Mouse (Mus musculus): ENCODE measurements around the gene Lrba. TPM values are rescaled to one million over a fixed set of nuclear protein-coding genes. Genes with fewer than 3 reads are reported as not detected.

Gene Lrba
- polyA plus RNA-seq, 1 experiment from 2014 or later = 2.5 TPM

- ATAC-seq (no peak), DNase-seq (ENCODE audit: low spot score) (no peak)
- H3K9me3 ChIP-seq (ENCODE audit: low read length) = no peaks in the 10 kb centered on the region
- no peaks in the 10 kb centered on the region for H3K27me3 ChIP-seq (replicated peaks; ENCODE audit: insufficient read depth, low read length)
- no peak overlapping the region for H3K4me2 ChIP-seq (replicated peaks; ENCODE audit: low read depth, low read length)
- WGBS = 68% methylated on average over 3 of the region's 3 CpGs
- no peak for TF ChIP-seq EP300 (IDR thresholded peaks at IDR 0.05)
- TF ChIP-seq CTCF (IDR thresholded peaks at IDR 0.05) = no peak
- no peak overlapping the region for H3K4me3 ChIP-seq (ENCODE audit: low read depth, low read length)
- H3K9ac ChIP-seq (replicated peaks; ENCODE audit: low read depth) = no peak overlapping the region
- no peaks in the 10 kb centered on the region for H3K36me3 ChIP-seq (ENCODE audit: insufficient read depth, low read length)
- no peak overlapping the region for H3K27ac ChIP-seq (ENCODE audit: low read length)
- no peaks in the 10 kb centered on the region for H3K4me1 ChIP-seq (ENCODE audit: insufficient read depth, low read depth, low read length)
Observed at GRCm38 (mm10) chr3:86572519-86573244, 348.2 kb downstream of the Lrba start.

DNA sequence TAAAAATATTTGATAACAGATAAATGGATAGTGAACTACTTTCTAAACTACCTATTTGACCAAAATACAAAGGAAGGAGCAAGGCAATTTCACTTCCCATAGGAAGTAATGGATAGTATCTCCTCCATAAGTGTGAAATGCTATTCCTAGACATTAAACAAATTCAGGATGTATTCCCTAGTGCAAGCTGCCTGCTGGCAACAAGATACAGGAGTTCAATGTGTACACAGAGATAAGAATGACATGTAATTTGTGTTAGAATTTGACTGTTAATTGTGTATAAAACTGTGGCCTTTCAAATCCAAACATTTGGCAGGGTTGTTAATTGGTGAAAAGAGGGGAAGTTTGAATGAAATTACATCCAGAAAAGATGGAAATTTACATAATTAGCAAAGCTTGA, 350.8 kb downstream of the Lrba start:
- DNase-seq (ENCODE audit: low spot score) (no peak), ATAC-seq (no peak)
- H3K4me3 ChIP-seq (ENCODE audit: low read depth, low read length) = no peak overlapping the region
- no peaks in the 10 kb centered on the region for H3K4me1 ChIP-seq (ENCODE audit: insufficient read depth, low read depth, low read length)
- H3K27ac ChIP-seq (ENCODE audit: low read length) = no peak overlapping the region
- H3K4me2 ChIP-seq (replicated peaks; ENCODE audit: low read depth, low read length) = no peak overlapping the region
- TF ChIP-seq CTCF (IDR thresholded peaks at IDR 0.05) = no peak
- no peak for TF ChIP-seq EP300 (IDR thresholded peaks at IDR 0.05)
- H3K27me3 ChIP-seq (replicated peaks; ENCODE audit: insufficient read depth, low read length) = no peaks in the 10 kb centered on the region
- no peaks in the 10 kb centered on the region for H3K9me3 ChIP-seq (ENCODE audit: low read length)
- no peaks in the 10 kb centered on the region for H3K36me3 ChIP-seq (ENCODE audit: insufficient read depth, low read length)
- H3K9ac ChIP-seq (replicated peaks; ENCODE audit: low read depth) = no peak overlapping the region

GRCm38 (mm10) chr3:86602284-86602683, 377.8 kb downstream of the Lrba start:
- no peaks in the 10 kb centered on the region for H3K4me1 ChIP-seq (ENCODE audit: insufficient read depth, low read depth, low read length)
- 79% methylated on average over 3 of the region's 3 CpGs for WGBS
- no peak overlapping the region for H3K4me2 ChIP-seq (replicated peaks; ENCODE audit: low read depth, low read length)
- H3K9me3 ChIP-seq (ENCODE audit: low read length) = no peaks in the 10 kb centered on the region
- DNase-seq (ENCODE audit: low spot score) (no peak), ATAC-seq (no peak)
- H3K27me3 ChIP-seq (replicated peaks; ENCODE audit: insufficient read depth, low read length) = no peaks in the 10 kb centered on the region
- no peak overlapping the region for H3K9ac ChIP-seq (replicated peaks; ENCODE audit: low read depth)
- no peak overlapping the region for H3K4me3 ChIP-seq (ENCODE audit: low read depth, low read length)
- H3K27ac ChIP-seq (ENCODE audit: low read length) = no peak overlapping the region
- TF ChIP-seq EP300 (IDR thresholded peaks at IDR 0.05) = no peak
- TF ChIP-seq CTCF (IDR thresholded peaks at IDR 0.05) = no peak
- H3K36me3 ChIP-seq (ENCODE audit: insufficient read depth, low read length) = no peaks in the 10 kb centered on the region

DNA sequence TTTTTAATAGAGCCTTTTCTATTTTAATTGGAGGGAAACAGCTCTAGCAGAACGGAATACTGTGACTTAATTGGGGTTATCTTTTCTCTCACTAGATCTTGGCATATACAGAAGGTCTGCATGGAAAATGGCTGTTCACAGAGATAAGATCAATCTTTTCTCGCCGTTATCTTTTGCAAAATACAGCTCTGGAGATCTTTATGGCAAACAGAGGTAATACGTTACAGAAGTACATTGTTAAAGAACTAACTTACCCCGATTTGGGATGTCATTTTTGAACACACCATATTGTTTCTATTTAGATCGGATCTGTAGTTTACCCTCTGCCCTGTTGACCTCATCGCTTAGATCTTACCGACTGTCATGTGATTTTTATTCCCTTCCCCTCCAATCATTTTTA, 381.3 kb downstream of the Lrba start:
- ATAC-seq = no peak
- no peaks in the 10 kb centered on the region for H3K36me3 ChIP-seq (ENCODE audit: insufficient read depth, low read length)
- TF ChIP-seq CTCF (IDR thresholded peaks at IDR 0.05) (no peak), EP300 (IDR thresholded peaks at IDR 0.05) (no peak)
- H3K9ac ChIP-seq (replicated peaks; ENCODE audit: low read depth) = no peak overlapping the region
- WGBS = 80% methylated on average over 8 of the region's 8 CpGs
- H3K4me3 ChIP-seq (ENCODE audit: low read depth, low read length) = no peak overlapping the region
- no peaks in the 10 kb centered on the region for H3K9me3 ChIP-seq (ENCODE audit: low read length)
- H3K4me2 ChIP-seq (replicated peaks; ENCODE audit: low read depth, low read length) = no peak overlapping the region
- H3K4me1 ChIP-seq (ENCODE audit: insufficient read depth, low read depth, low read length) = no peaks in the 10 kb centered on the region
- H3K27ac ChIP-seq (ENCODE audit: low read length) = no peak overlapping the region
- no peaks in the 10 kb centered on the region for H3K27me3 ChIP-seq (replicated peaks; ENCODE audit: insufficient read depth, low read length)
- DNase-seq (ENCODE audit: low spot score) = no peak

DNA sequence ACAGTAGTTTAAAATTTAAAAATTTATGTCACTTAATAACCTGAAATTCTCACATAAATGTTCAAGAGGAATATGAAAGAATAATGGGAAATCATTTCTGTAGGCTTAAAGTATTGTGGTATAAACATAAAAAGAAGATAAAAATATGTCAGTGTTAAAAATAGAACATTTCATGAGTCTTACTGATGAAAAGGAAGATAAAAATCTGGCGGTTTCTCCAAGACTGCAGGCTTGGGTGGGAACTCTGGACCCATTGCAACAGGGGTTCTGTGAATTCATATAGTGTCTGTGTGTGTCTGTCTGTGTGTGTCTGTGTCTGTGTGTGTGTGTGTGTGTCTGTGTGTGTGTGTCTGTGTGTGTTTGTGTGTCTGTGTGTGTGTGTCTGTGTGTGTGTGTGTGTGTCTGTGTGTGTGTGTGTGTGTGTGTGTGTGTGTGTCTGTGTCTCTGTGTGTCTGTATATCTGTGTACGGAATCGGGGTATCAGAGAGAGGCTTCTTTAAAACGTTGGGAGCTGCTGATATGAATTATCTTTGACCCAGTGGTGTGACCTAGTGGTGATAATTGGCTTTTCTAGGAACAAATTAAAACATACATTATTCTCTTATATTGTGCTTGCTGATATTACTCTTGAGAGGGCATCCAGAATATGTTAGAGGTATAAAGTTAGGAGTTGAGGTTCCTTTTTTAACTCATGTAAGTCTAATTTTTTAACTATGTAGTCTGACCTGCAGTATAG, 402.7 kb downstream of the Lrba start:
- Histone ChIP-seq H3K9me3 (ENCODE audit: low read length) (no peaks in the 10 kb centered on the region), H3K4me1 (ENCODE audit: insufficient read depth, low read depth, low read length) (no peaks in the 10 kb centered on the region), H3K27ac (ENCODE audit: low read length) (no peak overlapping the region), H3K27me3 (replicated peaks; ENCODE audit: insufficient read depth, low read length) (no peaks in the 10 kb centered on the region), H3K36me3 (ENCODE audit: insufficient read depth, low read length) (no peaks in the 10 kb centered on the region), H3K4me2 (replicated peaks; ENCODE audit: low read depth, low read length) (no peak overlapping the region), H3K4me3 (ENCODE audit: low read depth, low read length) (no peak overlapping the region), H3K9ac (replicated peaks; ENCODE audit: low read depth) (no peak overlapping the region)
- TF ChIP-seq EP300 (IDR thresholded peaks at IDR 0.05) = no peak
- no peak for TF ChIP-seq CTCF (IDR thresholded peaks at IDR 0.05)
- WGBS = 59% methylated on average over 4 of the region's 4 CpGs
- ATAC-seq (no peak), DNase-seq (ENCODE audit: low spot score) (no peak)

DNA sequence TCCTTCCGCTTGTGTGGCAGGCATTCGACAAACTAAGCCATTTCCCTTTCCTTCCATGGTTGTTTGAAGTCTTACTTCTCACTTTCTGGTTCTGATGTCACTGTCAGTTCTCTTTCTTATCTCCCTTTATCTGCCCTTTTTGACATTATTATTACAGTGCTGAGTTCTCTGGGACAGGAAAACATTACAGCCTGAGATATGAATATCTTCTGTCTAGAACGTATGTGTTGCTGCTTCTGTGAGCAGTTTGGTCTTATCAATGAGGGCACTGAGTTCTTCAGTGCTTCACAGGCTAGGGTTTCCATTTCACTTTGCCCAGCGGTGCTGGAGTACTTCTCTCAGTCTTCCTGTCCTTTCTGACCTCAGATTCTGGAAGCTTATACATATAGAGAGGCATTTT, 404.9 kb downstream of the Lrba start:
- Histone ChIP-seq H3K4me2 (replicated peaks; ENCODE audit: low read depth, low read length) (no peak overlapping the region), H3K27me3 (replicated peaks; ENCODE audit: insufficient read depth, low read length) (no peaks in the 10 kb centered on the region), H3K4me3 (ENCODE audit: low read depth, low read length) (no peak overlapping the region), H3K27ac (ENCODE audit: low read length) (no peak overlapping the region), H3K9ac (replicated peaks; ENCODE audit: low read depth) (no peak overlapping the region), H3K36me3 (ENCODE audit: insufficient read depth, low read length) (no peaks in the 10 kb centered on the region), H3K9me3 (ENCODE audit: low read length) (no peaks in the 10 kb centered on the region), H3K4me1 (ENCODE audit: insufficient read depth, low read depth, low read length) (no peaks in the 10 kb centered on the region)
- no peak for ATAC-seq
- DNase-seq (ENCODE audit: low spot score) = no peak
- TF ChIP-seq EP300 (IDR thresholded peaks at IDR 0.05) = no peak
- no peak for TF ChIP-seq CTCF (IDR thresholded peaks at IDR 0.05)
- WGBS = 66% methylated on average over 4 of the region's 4 CpGs
